Mouse (Mus musculus) MEL (cell line): Measurements from ENCODE around the gene Zbtb7b. TPM values are rescaled to one million over a fixed set of nuclear protein-coding genes. Genes with fewer than 3 reads are reported as not detected.

Experiments
- DNase-seq: peaks from one replicate; pipeline ENCODE4 v3.0.0; 2011; ENCODE audit warnings: low read depth, low spot score
- H3K27ac ChIP-seq: 2 replicates; pipeline ENCODE4 v1.5.1; 2012; ENCODE audit warnings: low read depth, mild to moderate bottlenecking, control low read depth, low read length, moderate library complexity; ENCODE audit not compliant: control insufficient read depth
- H3K27me3 ChIP-seq, 2 experiments: fragments of 150-350 bp in 1 of 2; sonication (generic) in 1 of 2; 2 replicates each; pipeline ENCODE4 v1.6.1; 2012; ENCODE audit warnings: low read length in 2 of 2, mild to moderate bottlenecking in 2 of 2, improper control_type of control experiment in 1 of 2, moderate library complexity in 1 of 2; ENCODE audit not compliant: insufficient read depth in 2 of 2, control insufficient read depth in 1 of 2
- H3K36me3 ChIP-seq, 2 experiments: 2 replicates each; pipeline ENCODE4 v1.6.1; 2012 to 2014; ENCODE audit warnings: low read length in 2 of 2, improper control_type of control experiment in 1 of 2, inconsistent platforms in 1 of 2, mild to moderate bottlenecking in 1 of 2; ENCODE audit not compliant: insufficient read depth in 2 of 2, control insufficient read depth in 1 of 2
- H3K4me1 ChIP-seq, 2 experiments: fragments of 150-350 bp in 1 of 2; sonication (generic) in 1 of 2; 2 replicates each; pipeline ENCODE4 v1.6.1; 2012; ENCODE audit warnings: low read length in 2 of 2, improper control_type of control experiment in 1 of 2, mild to moderate bottlenecking in 1 of 2; ENCODE audit not compliant: insufficient read depth in 2 of 2, control insufficient read depth in 1 of 2
- H3K4me3 ChIP-seq, 2 experiments: fragments of 150-350 bp in 1 of 2; sonication (generic) in 1 of 2; 2 replicates each; pipeline ENCODE4 v1.5.1; 2012; ENCODE audit warnings: low read depth in 2 of 2, low read length in 2 of 2, mild to moderate bottlenecking in 2 of 2, moderate library complexity in 2 of 2, control low read depth in 1 of 2, improper control_type of control experiment in 1 of 2; ENCODE audit not compliant: control insufficient read depth in 1 of 2, insufficient read depth in 1 of 2
- H3K79me2 ChIP-seq: 2 replicates; pipeline ENCODE4 v1.6.1; 2012; ENCODE audit warnings: mild to moderate bottlenecking, low read length, moderate library complexity; ENCODE audit not compliant: control insufficient read depth, poor library complexity, insufficient read depth
- H3K9ac ChIP-seq: 2 replicates; pipeline ENCODE4 v1.6.1; 2012; ENCODE audit warnings: low read depth, mild to moderate bottlenecking, control low read depth, low read length, moderate library complexity; ENCODE audit not compliant: control insufficient read depth, poor library complexity, severe bottlenecking
- H3K9me3 ChIP-seq: fragments of 150-350 bp; sonication (generic); replicated peaks from 2 replicates; pipeline ENCODE4 v1.6.1; 2012; ENCODE audit warnings: mild to moderate bottlenecking, low read length, improper control_type of control experiment, moderate library complexity; ENCODE audit not compliant: insufficient read depth
- BHLHE40 ChIP-seq: IDR thresholded peaks from 2 replicates; pipeline ENCODE4 v1.6.1; 2012; ENCODE audit warnings: low read depth, mild to moderate bottlenecking, inconsistent platforms, low read length, improper control_type of control experiment, borderline replicate concordance
- CHD1 ChIP-seq: IDR thresholded peaks from 2 replicates; pipeline ENCODE4 v1.6.1; 2012; ENCODE audit warnings: low read depth, mild to moderate bottlenecking, inconsistent platforms, low read length, improper control_type of control experiment
- CHD2 ChIP-seq: IDR thresholded peaks from 2 replicates; pipeline ENCODE4 v1.6.1; 2011; ENCODE audit warnings: low read length, improper control_type of control experiment
- CTCF ChIP-seq, 3 experiments: IDR thresholded peaks in 2 of 3; conservative IDR thresholded peaks in 1 of 3; 2 replicates each; pipeline ENCODE4 v1.5.1; 2011 to 2012; ENCODE audit warnings: low read length in 3 of 3, low read depth in 2 of 3, mild to moderate bottlenecking in 2 of 3, improper control_type of control experiment in 1 of 3, inconsistent platforms in 1 of 3, mixed read lengths in 1 of 3, moderate library complexity in 1 of 3; ENCODE audit not compliant: control insufficient read depth in 1 of 3, insufficient read depth in 1 of 3, poor library complexity in 1 of 3, severe bottlenecking in 1 of 3
- E2F4 ChIP-seq: IDR thresholded peaks from 2 replicates; pipeline ENCODE4 v1.6.1; 2011; ENCODE audit warnings: low read depth, low read length, improper control_type of control experiment, borderline replicate concordance
- ELF1 ChIP-seq: IDR thresholded peaks from 2 replicates; pipeline ENCODE4 v1.6.1; 2014; ENCODE audit warnings: low read depth, mild to moderate bottlenecking, inconsistent platforms, low read length, improper control_type of control experiment, moderate library complexity
- EP300 ChIP-seq, 2 experiments: IDR thresholded peaks; 2 replicates each; pipeline ENCODE4 v1.6.1; 2011; ENCODE audit warnings: improper control_type of control experiment in 2 of 2, low read length in 2 of 2, low read depth in 1 of 2, mild to moderate bottlenecking in 1 of 2
- ETS1 ChIP-seq: IDR thresholded peaks from 2 replicates; pipeline ENCODE4 v1.6.1; 2012; ENCODE audit warnings: low read depth, mild to moderate bottlenecking, inconsistent platforms, low read length, improper control_type of control experiment, moderate library complexity
- GABPA ChIP-seq: IDR thresholded peaks from 2 replicates; pipeline ENCODE4 v1.6.1; 2012; ENCODE audit warnings: low read depth, mild to moderate bottlenecking, inconsistent platforms, low read length, improper control_type of control experiment, moderate library complexity
- GATA1 ChIP-seq: IDR thresholded peaks from 2 replicates; pipeline ENCODE4 v1.6.1; 2011; ENCODE audit warnings: low read depth, low read length, improper control_type of control experiment
- HCFC1 ChIP-seq: IDR thresholded peaks from 2 replicates; pipeline ENCODE4 v1.6.1; 2012; ENCODE audit warnings: low read depth, mild to moderate bottlenecking, inconsistent platforms, low read length, improper control_type of control experiment, moderate library complexity
- JUND ChIP-seq: IDR thresholded peaks from 2 replicates; pipeline ENCODE4 v1.6.1; 2011; ENCODE audit warnings: low read depth, mild to moderate bottlenecking, improper control_type of control experiment, low read length
- KAT2A ChIP-seq: conservative IDR thresholded peaks from 2 replicates; pipeline ENCODE4 v1.6.1; 2012; ENCODE audit warnings: low read depth, low read length, improper control_type of control experiment, inconsistent platforms
- MAFK ChIP-seq: IDR thresholded peaks from 2 replicates; pipeline ENCODE4 v1.6.1; 2011; ENCODE audit warnings: low read depth, mild to moderate bottlenecking, low read length, improper control_type of control experiment, borderline replicate concordance
- MAX ChIP-seq: IDR thresholded peaks from 2 replicates; pipeline ENCODE4 v1.6.1; 2011; ENCODE audit warnings: low read length, improper control_type of control experiment
- MAZ ChIP-seq: IDR thresholded peaks from 2 replicates; pipeline ENCODE4 v1.6.1; 2012; ENCODE audit warnings: low read depth, mild to moderate bottlenecking, inconsistent platforms, low read length, improper control_type of control experiment
- MEF2A ChIP-seq: IDR thresholded peaks from 2 replicates; pipeline ENCODE4 v1.6.1; 2014; ENCODE audit warnings: low read depth, mild to moderate bottlenecking, inconsistent platforms, low read length, improper control_type of control experiment; ENCODE audit not compliant: poor library complexity, insufficient replicate concordance, severe bottlenecking; ENCODE audit errors: extremely low read depth
- MXI1 ChIP-seq: IDR thresholded peaks from 2 replicates; pipeline ENCODE4 v1.6.1; 2011; ENCODE audit warnings: mild to moderate bottlenecking, low read depth, low read length, improper control_type of control experiment
- MYB ChIP-seq: IDR thresholded peaks from 2 replicates; pipeline ENCODE4 v1.6.1; 2011; ENCODE audit warnings: mild to moderate bottlenecking, low read depth, low read length, improper control_type of control experiment
- MYC ChIP-seq: IDR thresholded peaks from 2 replicates; pipeline ENCODE4 v1.6.1; 2011; ENCODE audit warnings: low read depth, mild to moderate bottlenecking, low read length, improper control_type of control experiment, moderate library complexity
- NELFE ChIP-seq: IDR thresholded peaks from 2 replicates; pipeline ENCODE4 v1.6.1; 2011; ENCODE audit warnings: low read depth, low read length, improper control_type of control experiment
- NRF1 ChIP-seq: IDR thresholded peaks from 2 replicates; pipeline ENCODE4 v1.6.1; 2014; ENCODE audit warnings: low read depth, mild to moderate bottlenecking, inconsistent platforms, low read length, improper control_type of control experiment, moderate library complexity; ENCODE audit not compliant: poor library complexity, insufficient read depth, severe bottlenecking
- POLR2A ChIP-seq, 2 experiments: IDR thresholded peaks; 2 replicates each; pipeline ENCODE4 v1.6.1; 2011 to 2012; ENCODE audit warnings: low read length in 2 of 2, mild to moderate bottlenecking in 2 of 2, control low read depth in 1 of 2, improper control_type of control experiment in 1 of 2, low read depth in 1 of 2, moderate library complexity in 1 of 2; ENCODE audit not compliant: control insufficient read depth in 1 of 2, insufficient read depth in 1 of 2, poor library complexity in 1 of 2
- POLR2AphosphoS2 ChIP-seq: IDR thresholded peaks from 2 replicates; pipeline ENCODE4 v1.6.1; 2011; ENCODE audit warnings: low read length, improper control_type of control experiment
- POLR2AphosphoS5 ChIP-seq: IDR thresholded peaks from 2 replicates; pipeline ENCODE4 v1.6.1; 2012; ENCODE audit warnings: low read depth, borderline replicate concordance, mild to moderate bottlenecking, inconsistent platforms, low read length, moderate library complexity, mixed read lengths
- RAD21 ChIP-seq: IDR thresholded peaks from 2 replicates; pipeline ENCODE4 v1.6.1; 2011; ENCODE audit warnings: mild to moderate bottlenecking, low read depth, low read length, improper control_type of control experiment
- RCOR1 ChIP-seq: IDR thresholded peaks from 2 replicates; pipeline ENCODE4 v1.6.1; 2012; ENCODE audit warnings: low read depth, mild to moderate bottlenecking, inconsistent platforms, low read length, improper control_type of control experiment
- SIN3A ChIP-seq: IDR thresholded peaks from 2 replicates; pipeline ENCODE4 v1.6.1; 2012; ENCODE audit warnings: low read length, improper control_type of control experiment, inconsistent platforms
- SMC3 ChIP-seq: IDR thresholded peaks from 2 replicates; pipeline ENCODE4 v1.6.1; 2011; ENCODE audit warnings: low read depth, low read length, improper control_type of control experiment
- TAL1 ChIP-seq: IDR thresholded peaks from 2 replicates; pipeline ENCODE4 v1.6.1; 2012; ENCODE audit warnings: mild to moderate bottlenecking, inconsistent platforms, low read length, moderate library complexity, mixed read lengths
- TBP ChIP-seq: IDR thresholded peaks from 2 replicates; pipeline ENCODE4 v1.8.0; 2011; ENCODE audit warnings: low read depth, low read length, improper control_type of control experiment
- TCF12 ChIP-seq: IDR thresholded peaks from 2 replicates; pipeline ENCODE4 v1.6.1; 2014; ENCODE audit warnings: low read depth, mild to moderate bottlenecking, inconsistent platforms, low read length, improper control_type of control experiment, moderate library complexity
- USF1 ChIP-seq: IDR thresholded peaks from 2 replicates; pipeline ENCODE4 v1.6.1; 2014; ENCODE audit warnings: low read depth, mild to moderate bottlenecking, inconsistent platforms, low read length, improper control_type of control experiment, moderate library complexity
- USF2 ChIP-seq, 2 experiments: IDR thresholded peaks; 2 replicates each; pipeline ENCODE4 v1.6.1; 2011 to 2012; ENCODE audit warnings: improper control_type of control experiment in 2 of 2, low read length in 2 of 2, borderline replicate concordance in 1 of 2, inconsistent platforms in 1 of 2, low read depth in 1 of 2, mild to moderate bottlenecking in 1 of 2; ENCODE audit not compliant: insufficient read depth in 1 of 2
- ZC3H11A ChIP-seq: IDR thresholded peaks from 2 replicates; pipeline ENCODE4 v1.6.1; 2012; ENCODE audit warnings: low read depth, mild to moderate bottlenecking, inconsistent platforms, low read length, improper control_type of control experiment
- ZKSCAN1 ChIP-seq: IDR thresholded peaks from 2 replicates; pipeline ENCODE4 v1.6.1; 2012; ENCODE audit warnings: low read depth, mild to moderate bottlenecking, inconsistent platforms, low read length, improper control_type of control experiment, moderate library complexity
- ZMIZ1 ChIP-seq: IDR thresholded peaks from 2 replicates; pipeline ENCODE4 v1.6.1; 2012; ENCODE audit warnings: low read depth, mild to moderate bottlenecking, inconsistent platforms, low read length, improper control_type of control experiment, moderate library complexity
- ZNF384 ChIP-seq: IDR thresholded peaks from 2 replicates; pipeline ENCODE4 v1.6.1; 2012; ENCODE audit warnings: low read depth, mild to moderate bottlenecking, inconsistent platforms, low read length, improper control_type of control experiment
- polyA plus RNA-seq, 2 experiments: library from polyadenylated mRNA; stranded (reverse) in 1 of 2; unstranded in 1 of 2; fragments of >175 nt in 1 of 2; fragments of >200 nt in 1 of 2; gene quantifications; 2 replicates each; pipeline versions ENCODE4 v1.2.1 to v1.2.4; 2012; ENCODE audit warnings: low replicate concordance in 2 of 2, low read depth in 1 of 2; ENCODE audit not compliant: insufficient read length in 2 of 2, insufficient read depth in 1 of 2, missing spikeins in 1 of 2
- total RNA-seq: library from RNA; depleted of rRNA; stranded (reverse); fragments of 300-350 nt; gene quantifications from 2 replicates; pipeline ENCODE4 v1.2.3, GENCODE M21; 2012

Gene Zbtb7b
- total and polyA plus RNA-seq, 3 experiments: 8.5 to 20.1 TPM; not detected in 1

DNA sequence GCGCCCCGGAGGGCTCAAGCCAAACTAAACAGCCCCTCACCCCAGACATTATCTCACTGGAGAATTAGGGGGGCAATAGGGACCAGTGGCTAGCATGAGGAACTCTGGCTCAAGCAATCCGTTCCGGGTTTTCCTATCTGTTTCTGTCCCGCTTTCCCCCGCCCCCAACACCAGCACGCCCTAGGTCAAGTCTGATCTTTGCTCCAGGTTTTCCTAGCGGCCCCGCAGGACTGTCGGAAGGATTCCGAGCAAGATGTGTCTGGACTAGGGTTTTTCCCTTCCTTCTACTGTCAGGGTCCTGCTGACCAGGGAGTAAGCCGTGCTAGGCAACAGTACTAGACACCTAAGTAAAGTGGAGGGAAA is 299 bp upstream of the Zbtb7b start:
- Histone ChIP-seq H3K27me3 (no peaks in the 10 kb centered on the region), H3K4me1 (peaks cover 11 to 22% of the 10 kb centered on the region in 2 experiments), H3K9me3 (no peaks in the 10 kb centered on the region), H3K9ac (peak overlapping the region; percentile 73), H3K4me3 (peak overlapping the region; percentile 75 to 78), H3K36me3 (peaks cover 0 to 17% of the 10 kb centered on the region in 2 experiments; a peak in 2 of 4 replicates), H3K27ac (peak overlapping the region; percentile 75), H3K79me2 (peaks cover 16% of the 10 kb centered on the region)
- peak; percentile 94 for DNase-seq
- TF ChIP-seq ZMIZ1 (no peak), MAFK (no peak), USF2 (IDR thresholded peaks at IDR 0.05; ENCODE audit: borderline replicate concordance in 1 of 2, insufficient read depth in 1 of 2, low read depth in 1 of 2, low read length in 2 of 2) (no peak), E2F4 (no peak), NELFE (no peak), SIN3A (peak; percentile 99), ZKSCAN1 (no peak), ZC3H11A (no peak), MXI1 (peak; percentile 78), KAT2A (no peak), MYB (no peak), RAD21 (no peak), POLR2AphosphoS5 (no peak), NRF1 (no peak), ELF1 (no peak), TCF12 (peak; percentile 3; the same call in 1 of the 2 replicates), SMC3 (no peak), MEF2A (no peak), MAX (no peak; the same call in 1 of the 2 replicates), TAL1 (no peak), MAZ (peak; percentile 98), JUND (no peak), CHD2 (peak; percentile 10; the same call in 1 of the 2 replicates), CTCF (IDR thresholded peaks at IDR 0.05 in 2 of 3, conservative IDR thresholded peaks at IDR 0.05 in 1 of 3; ENCODE audit: control insufficient read depth in 1 of 3, insufficient read depth in 1 of 3, low read depth in 2 of 3, low read length in 3 of 3, poor library complexity in 1 of 3, severe bottlenecking in 1 of 3) (no peak), RCOR1 (no peak), BHLHE40 (no peak), USF1 (no peak), ETS1 (no peak), MYC (no peak), TBP (peak; percentile 66; the same call in 1 of the 2 replicates), HCFC1 (peak; percentile 77), POLR2AphosphoS2 (no peak; the same call in 1 of the 2 replicates), GATA1 (peak; percentile 9; the same call in 1 of the 2 replicates), EP300 (IDR thresholded peaks at IDR 0.05; ENCODE audit: low read depth in 1 of 2, low read length in 2 of 2) (no peak; a peak in 1 of 4 replicates), GABPA (no peak), POLR2A (IDR thresholded peaks at IDR 0.05; ENCODE audit: control insufficient read depth in 1 of 2, insufficient read depth in 1 of 2, low read depth in 1 of 2, low read length in 2 of 2, poor library complexity in 1 of 2) (peak in 1 of 2 experiments; percentile 47; a peak in 1 of 4 replicates), ZNF384 (no peak), CHD1 (no peak)
